ENCODE assay signal across 10 mouse cellular contexts in genomic region chr5:123245518-123245917, GRCm38 (mm10). TPM values are rescaled to one million over a fixed set of nuclear protein-coding genes. Genes with fewer than 3 reads are reported as not detected.
A peak's percentile ranks its signal among the peaks of the same experiment; 100 is the strongest.
DNase-seq lines count a peak whose midpoint lies in the region; ATAC-seq and TF ChIP-seq lines count a peak whose summit lies in the region.
"Had no signal": no experiment of that assay in that cellular context is flagged by ENCODE, and none has a peak within 500 bp of the region (broad histone marks: within the 10 kb centered on the region; RNA-seq: fewer than 3 reads in every experiment).

No protein-coding gene starts in this region.

- no peaks in the 10 kb centered on the region for H3K9me3 ChIP-seq in ES-Bruce4 (replicated peaks; ENCODE audit: control insufficient read depth, insufficient read depth, low read length, poor library complexity, severe bottlenecking)
- H3K9me3 ChIP-seq in kidney, postnatal 0 days (replicated peaks; ENCODE audit: low read length) = no peaks in the 10 kb centered on the region
- H3K9me3 ChIP-seq: embryonic facial prominence, embryonic 13.5 days had no signal

- H3K27ac ChIP-seq in ES-Bruce4 (ENCODE audit: insufficient read depth, low read length) = no peak overlapping the region
- no peak overlapping the region for H3K27ac ChIP-seq in kidney, postnatal 0 days
- H3K27ac ChIP-seq: embryonic facial prominence, embryonic 13.5 days; macrophage had no signal

- TF ChIP-seq CTCF in ES-Bruce4 (IDR thresholded peaks at IDR 0.05; ENCODE audit: low read depth, low read length) = peak; percentile 94
- peak; percentile 82 for TF ChIP-seq CTCF in kidney, postnatal 0 days (IDR thresholded peaks at IDR 0.05; ENCODE audit: low read depth)

- 15% methylated on average over 4 of the region's 4 CpGs for WGBS in kidney, postnatal 0 days

- H3K4me3 ChIP-seq in ES-Bruce4 (ENCODE audit: low read depth, low read length) = no peak overlapping the region
- no peak overlapping the region for H3K4me3 ChIP-seq in kidney, postnatal 0 days (replicated peaks; ENCODE audit: low read depth, low read length)
- H3K4me3 ChIP-seq: embryonic facial prominence, embryonic 13.5 days had no signal

- TF ChIP-seq EP300 in ES-Bruce4 (IDR thresholded peaks at IDR 0.05; ENCODE audit: insufficient read depth, low read depth, low read length) = no peak

- DNase-seq in layer of hippocampus, postnatal 10 days (ENCODE audit: low spot score in 2 of 2) = peak; percentile 53 to 59
- no peak for DNase-seq in layer of hippocampus, adult 9-11 months
- DNase-seq in brain, adult 2 months (ENCODE audit: low read depth, low spot score) = peak; percentile 78
- peak; percentile 78 for DNase-seq in kidney, postnatal 0 days (ENCODE audit: low spot score)

- no peaks in the 10 kb centered on the region for H3K4me1 ChIP-seq in ES-Bruce4 (ENCODE audit: control insufficient read depth, insufficient read depth, low read length)
- no peaks in the 10 kb centered on the region for H3K4me1 ChIP-seq in kidney, postnatal 0 days (replicated peaks; ENCODE audit: insufficient read depth, low read length)
- H3K4me1 ChIP-seq: embryonic facial prominence, embryonic 13.5 days had no signal

- no peaks in the 10 kb centered on the region; the same call in 1 of the 2 replicates for H3K36me3 ChIP-seq in ES-Bruce4 (ENCODE audit: control insufficient read depth, insufficient read depth, low read length, poor library complexity, severe bottlenecking)
- peaks cover 24% of the 10 kb centered on the region; the same call in 1 of the 2 replicates for H3K36me3 ChIP-seq in kidney, postnatal 0 days (ENCODE audit: insufficient read depth, low read length)

- H3K27me3 ChIP-seq in ES-Bruce4 (ENCODE audit: control insufficient read depth, insufficient read depth, low read length, poor library complexity, severe bottlenecking) = no peaks in the 10 kb centered on the region
- no peaks in the 10 kb centered on the region for H3K27me3 ChIP-seq in kidney, postnatal 0 days (ENCODE audit: insufficient read depth, low read length)
- H3K27me3 ChIP-seq: embryonic facial prominence, embryonic 13.5 days had no signal

- ATAC-seq in erythroid progenitor cell, adult 5-6 weeks (replicated peaks; ENCODE audit: low FRiP score, poor library complexity, severe bottlenecking) = peak; percentile 53; the same call in 1 of the 2 replicates
- peak; percentile 73 for ATAC-seq in kidney, postnatal 0 days (replicated peaks; ENCODE audit: low FRiP score, low read depth)
- ATAC-seq in megakaryocyte progenitor cell, adult 5-6 weeks (replicated peaks; ENCODE audit: poor library complexity) = peak; percentile 79
- ATAC-seq in inflammation-experienced regulatory T-cells, adult 6 months = no peak

- no peak for TF ChIP-seq POLR2A in ES-Bruce4 (IDR thresholded peaks at IDR 0.05; ENCODE audit: insufficient read depth, low read length)

- H3K4me2 ChIP-seq in kidney, postnatal 0 days (ENCODE audit: low read length) = no peak overlapping the region
- H3K4me2 ChIP-seq: embryonic facial prominence, embryonic 13.5 days had no signal

- H3K9ac ChIP-seq in ES-Bruce4 (ENCODE audit: low read depth, poor library complexity, severe bottlenecking) = no peak overlapping the region
- H3K9ac ChIP-seq in kidney, postnatal 0 days (ENCODE audit: low read depth, low read length) = no peak overlapping the region
- H3K9ac ChIP-seq: embryonic facial prominence, embryonic 13.5 days had no signal

RNA-seq across cellular contexts. Expression of gene Wdr66, which starts 6.4 kb away (rescaled TPM):
- total RNA-seq in layer of hippocampus, postnatal 10 days (2021) = 1 to 10 TPM; 5.4 to 7.3 TPM
- not detected in 2 replicates for polyA plus RNA-seq in ES-Bruce4 (2011; ENCODE audit: insufficient read depth, insufficient read length, low read depth, missing spikeins)
- total RNA-seq in erythroid progenitor cell, adult 5-6 weeks (2015; ENCODE audit: low replicate concordance) = 0.36 and 1.7 TPM in 2 replicates
- total RNA-seq in erythroid progenitor cell, adult 5-6 weeks (2017; ENCODE audit: low replicate concordance) = 0.51 TPM in 1 of 2 replicates, not detected in the other
- polyA plus RNA-seq in kidney, postnatal 0 days (2015; fragmentation: Nextera tagmentation; extraction: Ambion mirVana) = 1.6 and 1.8 TPM in 2 replicates
- total RNA-seq in megakaryocyte progenitor cell, adult 5-6 weeks (2015) = 0.07 TPM in 1 of 2 replicates, not detected in the other
- total RNA-seq in megakaryocyte progenitor cell, adult 5-6 weeks (2017) = not detected in 2 replicates
- polyA plus RNA-seq in inflammation-experienced regulatory T-cells, adult 6 months (2017; shearing (Covaris generic)) = 1 to 10 TPM in 2 of 3 experiments, under 1 TPM in 1; 0.74 to 4.2 (median 2.4) TPM
